Mouse (Mus musculus) hindbrain, embryonic 14.5 days (tissue): ENCODE data around the gene Rasl11b. TPM values are rescaled to one million over a fixed set of nuclear protein-coding genes. Genes with fewer than 3 reads are reported as not detected.

Source experiments
- ATAC-seq: fragments of 200-750 bp; cut with Nextera tagmentation; 2 replicates; pipeline ENCODE4 v1.8.0; 2017; ENCODE audit warnings: moderate number of reproducible peaks, mild to moderate bottlenecking, moderate TSS enrichment, moderate library complexity; ENCODE audit not compliant: low FRiP score
- DNase-seq: peaks from one replicate; pipeline ENCODE4 v3.0.0-alpha.2; 2015; ENCODE audit warnings: low spot score
- H3K27ac ChIP-seq: fragments of 300-500 bp; sonication (generic); 2 replicates; pipeline ENCODE4 v1.5.1; 2014; ENCODE audit warnings: mild to moderate bottlenecking, moderate library complexity
- H3K27me3 ChIP-seq: fragments of 300-500 bp; sonication (generic); 2 replicates; pipeline ENCODE4 v1.6.1; 2014; ENCODE audit warnings: mild to moderate bottlenecking, low read length, mixed read lengths; ENCODE audit not compliant: control insufficient read depth, insufficient read depth
- H3K36me3 ChIP-seq: fragments of 300-500 bp; sonication (generic); replicated peaks from 2 replicates; pipeline ENCODE4 v1.6.1; 2014; ENCODE audit not compliant: control insufficient read depth, insufficient read depth
- H3K4me1 ChIP-seq: fragments of 300-500 bp; sonication (generic); replicated peaks from 2 replicates; pipeline ENCODE4 v1.6.1; 2014; ENCODE audit warnings: antibody characterized with exemption, low read length, mixed read lengths; ENCODE audit not compliant: control insufficient read depth, insufficient read depth
- H3K4me2 ChIP-seq: fragments of 300-500 bp; sonication (generic); replicated peaks from 2 replicates; pipeline ENCODE4 v1.6.1; 2014; ENCODE audit warnings: mild to moderate bottlenecking, moderate library complexity
- H3K4me3 ChIP-seq: fragments of 300-500 bp; sonication (generic); replicated peaks from 2 replicates; pipeline ENCODE4 v1.5.1; 2014; ENCODE audit warnings: mild to moderate bottlenecking, low read length
- H3K9ac ChIP-seq: fragments of 300-500 bp; sonication (generic); 2 replicates; pipeline ENCODE4 v1.6.1; 2014
- H3K9me3 ChIP-seq: fragments of 300-500 bp; sonication (generic); 2 replicates; pipeline ENCODE4 v1.6.1; 2016; ENCODE audit warnings: low read length; ENCODE audit not compliant: control insufficient read depth
- WGBS: fragments of 180-500 bp; shearing (Covaris S2); extraction: QIAGEN DNeasy Blood & Tissue Kit; methylation state at CpG from one replicate; pipeline ENCODE4 v1.1.7; 2014; 5-methylcytosine and 5-hydroxymethylcytosine counted together
- polyA plus RNA-seq: library from polyadenylated mRNA; unstranded; fragments of >200 nt; fragmentation: Nextera tagmentation; extraction: Ambion mirVana; gene quantifications from 2 replicates; pipeline ENCODE4 v1.2.1, GENCODE M21; 2014

Rasl11b gene
- polyA plus RNA-seq, 1 experiment from 2014 or later, result 15.4 TPM

DNA sequence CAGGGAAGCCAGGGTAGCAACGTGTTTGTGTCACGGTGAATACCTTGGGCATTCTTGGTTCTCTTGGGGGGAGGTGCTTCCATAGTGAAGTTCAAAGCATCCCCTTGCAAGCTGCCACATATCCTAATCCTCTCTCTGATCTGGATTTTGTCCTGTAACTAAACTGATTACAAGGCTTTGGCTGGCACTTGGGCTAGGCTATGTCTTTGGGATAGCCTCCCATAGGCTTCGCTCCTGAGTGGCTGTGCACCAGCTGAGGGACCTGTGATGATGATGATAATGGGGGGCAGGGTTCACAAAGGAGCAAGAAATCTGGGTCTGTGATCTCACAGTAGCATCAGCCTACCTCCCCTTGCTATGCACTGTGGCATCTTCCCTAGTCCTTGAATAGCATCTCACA lies 33.1 kb upstream of the Rasl11b start:
- no peak overlapping the region for H3K4me3 ChIP-seq

GRCm38 (mm10) chr5:74163141-74163540 lies 31.9 kb upstream of the Rasl11b start:
- no peak overlapping the region for H3K9ac ChIP-seq
- H3K36me3 ChIP-seq, result no peaks in the 10 kb centered on the region
- DNase-seq (no peak), ATAC-seq (no peak)
- no peak overlapping the region for H3K4me2 ChIP-seq
- no peak overlapping the region for H3K27ac ChIP-seq
- H3K4me1 ChIP-seq, result peaks cover 13% of the 10 kb centered on the region
- no peaks in the 10 kb centered on the region for H3K9me3 ChIP-seq
- WGBS, result 79% methylated on average over 6 of the region's 6 CpGs
- no peak overlapping the region for H3K4me3 ChIP-seq
- H3K27me3 ChIP-seq, result no peaks in the 10 kb centered on the region

More for the DNA sequence above, 33.1 kb upstream of the Rasl11b start:
- Histone ChIP-seq H3K4me2 (peak overlapping the region; percentile 47), H3K9me3 (no peaks in the 10 kb centered on the region), H3K4me1 (peaks cover 13% of the 10 kb centered on the region), H3K27ac (no peak overlapping the region), H3K9ac (0 out of 2 replicates have a peak overlapping the region, but pooled peaks have one; percentile 33), H3K36me3 (no peaks in the 10 kb centered on the region), H3K27me3 (no peaks in the 10 kb centered on the region)
- ATAC-seq (0 out of 2 replicates have a peak, but pooled peaks have one; percentile 21), DNase-seq (no peak)
- WGBS, result 43% methylated on average over 3 of the region's 3 CpGs

GRCm38 (mm10) chr5:74164547-74164946 lies 30.5 kb upstream of the Rasl11b start:
- H3K4me1 ChIP-seq, result peaks cover 13% of the 10 kb centered on the region
- no peak overlapping the region for H3K27ac ChIP-seq
- ATAC-seq (no peak), DNase-seq (no peak)
- H3K36me3 ChIP-seq, result no peaks in the 10 kb centered on the region
- H3K4me2 ChIP-seq, result no peak overlapping the region
- H3K9ac ChIP-seq, result no peak overlapping the region
- 92% methylated on average over 7 of the region's 7 CpGs for WGBS
- no peaks in the 10 kb centered on the region for H3K9me3 ChIP-seq
- no peak overlapping the region for H3K4me3 ChIP-seq
- no peaks in the 10 kb centered on the region for H3K27me3 ChIP-seq

DNA sequence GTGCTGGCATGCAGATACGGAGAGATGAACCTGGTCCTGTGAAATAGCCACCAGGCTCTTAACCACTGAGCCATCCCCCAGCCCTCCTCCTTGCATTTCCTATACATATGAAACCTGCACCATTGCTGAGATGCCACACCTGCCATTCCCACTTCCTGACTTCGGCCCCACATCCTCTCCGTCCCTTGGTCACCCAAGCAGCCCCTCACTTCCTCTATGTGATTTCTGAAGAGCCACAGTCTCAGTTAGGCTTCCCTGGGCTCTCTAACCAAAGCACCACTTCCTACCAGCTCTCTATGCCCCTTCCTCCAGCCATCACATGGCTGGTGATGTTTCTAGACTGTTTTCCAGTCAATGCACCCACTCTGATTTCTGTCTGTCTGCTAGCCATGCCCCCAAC lies 28.4 kb upstream of the Rasl11b start:
- DNase-seq (no peak), ATAC-seq (no peak)
- H3K4me2 ChIP-seq, result no peak overlapping the region
- 98% methylated on average over 3 of the region's 3 CpGs for WGBS
- no peaks in the 10 kb centered on the region for H3K27me3 ChIP-seq
- no peak overlapping the region for H3K9ac ChIP-seq
- H3K4me1 ChIP-seq, result peaks cover 8% of the 10 kb centered on the region
- no peaks in the 10 kb centered on the region for H3K9me3 ChIP-seq
- no peak overlapping the region for H3K27ac ChIP-seq
- no peak overlapping the region for H3K4me3 ChIP-seq
- no peaks in the 10 kb centered on the region for H3K36me3 ChIP-seq

- no peak overlapping the region for H3K27ac ChIP-seq
- H3K9me3 ChIP-seq, result no peaks in the 10 kb centered on the region
- no peaks in the 10 kb centered on the region for H3K36me3 ChIP-seq
- DNase-seq (no peak), ATAC-seq (no peak)
- no peak overlapping the region for H3K4me2 ChIP-seq
- no peaks in the 10 kb centered on the region for H3K27me3 ChIP-seq
- WGBS, result 90% methylated on average over 3 of the region's 3 CpGs
- no peak overlapping the region for H3K9ac ChIP-seq
- no peak overlapping the region for H3K4me3 ChIP-seq
- H3K4me1 ChIP-seq, result 0 out of 2 replicates have a peak, but pooled peaks cover 1% of the 10 kb centered on the region
These were observed 27.0 kb upstream of the Rasl11b start for GRCm38 (mm10) chr5:74168085-74168484.

DNA sequence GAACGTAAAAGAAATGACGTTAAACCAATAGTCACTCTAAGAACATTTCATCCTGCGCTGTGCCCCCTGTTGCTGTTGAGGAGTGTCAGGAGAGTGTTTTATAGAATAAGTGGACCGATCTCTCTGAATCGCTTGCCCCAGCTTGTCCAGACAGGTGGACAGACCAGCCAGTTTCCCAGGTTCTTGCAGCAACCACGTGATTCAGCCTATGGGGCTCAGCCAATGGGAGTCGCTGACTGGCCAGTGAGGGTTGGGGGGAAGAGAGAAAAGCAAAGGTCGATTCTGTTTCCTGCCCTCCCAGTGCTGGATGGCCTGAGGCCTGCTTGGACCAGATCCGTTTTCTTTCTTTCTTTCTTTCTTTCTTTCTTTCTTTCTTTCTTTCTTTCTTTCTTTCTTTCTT lies 23.3 kb upstream of the Rasl11b start:
- Histone ChIP-seq H3K9ac (no peak overlapping the region), H3K27ac (no peak overlapping the region), H3K4me3 (no peak overlapping the region), H3K36me3 (no peaks in the 10 kb centered on the region), H3K4me1 (0 out of 2 replicates have a peak, but pooled peaks cover 13% of the 10 kb centered on the region), H3K9me3 (no peaks in the 10 kb centered on the region), H3K27me3 (no peaks in the 10 kb centered on the region), H3K4me2 (no peak overlapping the region)
- no peak for ATAC-seq
- no peak for DNase-seq
- 73% methylated on average over 9 of the region's 9 CpGs for WGBS

DNA sequence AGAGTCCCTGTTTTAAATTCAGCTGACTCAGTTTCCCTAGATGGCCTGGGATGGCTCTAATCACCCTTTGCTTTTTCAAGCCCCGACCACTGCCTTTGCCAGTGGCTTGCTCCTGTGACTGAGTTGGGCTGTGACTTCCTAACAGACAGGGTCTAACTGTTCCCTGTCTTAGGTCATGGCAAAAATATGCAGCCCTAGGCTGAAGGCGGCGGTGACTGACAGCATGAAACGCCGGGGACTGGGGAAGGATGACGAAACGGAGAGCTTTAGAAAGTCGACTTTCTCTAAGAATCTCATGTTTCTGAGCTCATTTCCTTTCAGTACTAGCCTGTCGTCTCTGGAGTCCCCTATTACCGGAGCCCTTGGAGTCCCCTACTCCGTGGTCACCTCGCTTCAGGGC lies 22.9 kb upstream of the Rasl11b start:
- DNase-seq (no peak), ATAC-seq (no peak)
- Histone ChIP-seq H3K4me1 (0 out of 2 replicates have a peak, but pooled peaks cover 13% of the 10 kb centered on the region), H3K36me3 (no peaks in the 10 kb centered on the region), H3K27ac (no peak overlapping the region), H3K9ac (no peak overlapping the region), H3K4me3 (no peak overlapping the region), H3K4me2 (no peak overlapping the region), H3K27me3 (no peaks in the 10 kb centered on the region), H3K9me3 (no peaks in the 10 kb centered on the region)
- WGBS, result 70% methylated on average over 12 of the region's 12 CpGs

- peak; percentile 41 for DNase-seq
- no peak overlapping the region for H3K9ac ChIP-seq
- H3K4me3 ChIP-seq, result no peak overlapping the region
- H3K4me2 ChIP-seq, result no peak overlapping the region
- 0 out of 2 replicates have a peak overlapping the region, but pooled peaks have one; percentile 5 for H3K27ac ChIP-seq
- H3K4me1 ChIP-seq, result 0 out of 2 replicates have a peak, but pooled peaks cover 13% of the 10 kb centered on the region
- no peaks in the 10 kb centered on the region for H3K27me3 ChIP-seq
- no peaks in the 10 kb centered on the region for H3K36me3 ChIP-seq
- 69% methylated on average over 18 of the region's 18 CpGs for WGBS
- ATAC-seq, result 0 out of 2 replicates have a peak, but pooled peaks have one; percentile 44
- no peaks in the 10 kb centered on the region for H3K9me3 ChIP-seq
These were observed 21.8 kb upstream of the Rasl11b start for GRCm38 (mm10) chr5:74173162-74173844.

DNA sequence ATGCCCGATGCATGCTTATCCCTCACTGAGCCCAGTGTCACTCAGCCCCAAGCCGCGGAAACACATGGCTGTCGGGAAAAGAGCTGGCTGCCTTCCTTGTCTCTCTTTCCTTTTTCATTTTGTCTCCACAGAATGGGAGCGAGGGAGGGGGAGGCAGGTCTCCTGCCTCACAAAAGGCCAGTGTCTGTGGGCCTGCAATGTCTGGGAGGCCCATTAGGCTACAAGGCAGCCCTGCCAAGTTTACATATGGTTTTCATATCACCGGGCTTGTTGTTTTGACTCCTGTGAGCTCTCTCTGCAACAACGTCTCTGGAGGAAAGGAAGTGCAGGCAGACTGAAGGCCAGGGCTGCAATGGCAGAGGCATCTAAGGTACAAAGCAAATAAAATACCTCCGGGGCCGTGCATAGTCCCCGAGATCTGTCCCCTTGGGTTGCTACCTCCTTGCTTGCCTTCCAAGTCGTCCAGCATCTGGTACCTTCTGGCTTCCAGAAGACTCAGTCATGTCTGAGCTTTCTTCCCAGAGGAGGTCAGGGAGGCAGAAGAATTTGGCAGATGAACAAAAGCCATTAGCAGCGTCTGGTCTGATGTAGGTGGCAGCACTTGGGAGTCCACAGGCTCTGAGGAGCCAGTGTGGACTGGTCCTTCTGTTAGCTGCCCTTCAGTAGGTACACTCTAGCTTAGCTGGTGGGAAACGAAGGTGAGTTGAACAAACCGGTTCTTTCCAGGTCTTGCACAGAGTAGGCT lies 19.4 kb upstream of the Rasl11b start:
- ATAC-seq (peak; percentile 56; the same call in 1 of the 2 replicates), DNase-seq (peak; percentile 50)
- Histone ChIP-seq H3K4me2 (no peak overlapping the region), H3K9me3 (no peaks in the 10 kb centered on the region), H3K9ac (no peak overlapping the region), H3K27ac (no peak overlapping the region), H3K36me3 (no peaks in the 10 kb centered on the region), H3K4me3 (no peak overlapping the region), H3K27me3 (no peaks in the 10 kb centered on the region), H3K4me1 (0 out of 2 replicates have a peak, but pooled peaks cover 13% of the 10 kb centered on the region)
- WGBS, result 49% methylated on average over 14 of the region's 14 CpGs
